Mouse (Mus musculus) limb, embryonic 14.5 days (tissue): ENCODE measurements around the gene Usp19. TPM values are rescaled to one million over a fixed set of nuclear protein-coding genes. Genes with fewer than 3 reads are reported as not detected.
A peak's percentile ranks its signal among the peaks of the same experiment; 100 is the strongest.

Experiments used
- ATAC-seq: fragments of 200-750 bp; cut with Nextera tagmentation; 2 replicates; pipeline ENCODE4 v1.8.0; 2017; ENCODE audit warnings: low read depth, moderate number of reproducible peaks, moderate TSS enrichment; ENCODE audit not compliant: low FRiP score
- DNase-seq: peaks from one replicate; pipeline ENCODE4 v3.0.0-alpha.2; 2015; ENCODE audit warnings: low spot score
- H3K27ac ChIP-seq: fragments of 300-500 bp; sonication (generic); replicated peaks from 2 replicates; pipeline ENCODE4 v1.5.1; 2014; ENCODE audit warnings: low read depth, mild to moderate bottlenecking, low read length, moderate library complexity, mixed read lengths
- H3K27me3 ChIP-seq: fragments of 300-500 bp; sonication (generic); 2 replicates; pipeline ENCODE4 v1.6.1; 2014; ENCODE audit warnings: low read length, mixed read lengths; ENCODE audit not compliant: control insufficient read depth, insufficient read depth
- H3K36me3 ChIP-seq: fragments of 300-500 bp; sonication (generic); 2 replicates; pipeline ENCODE4 v1.6.1; 2014; ENCODE audit warnings: mild to moderate bottlenecking, low read length, moderate library complexity, mixed read lengths; ENCODE audit not compliant: control insufficient read depth, insufficient read depth
- H3K4me1 ChIP-seq: fragments of 300-500 bp; sonication (generic); 2 replicates; pipeline ENCODE4 v1.6.1; 2014; ENCODE audit warnings: antibody characterized with exemption, low read length, mixed read lengths; ENCODE audit not compliant: control insufficient read depth, insufficient read depth
- H3K4me2 ChIP-seq: fragments of 300-500 bp; sonication (generic); replicated peaks from 2 replicates; pipeline ENCODE4 v1.6.1; 2014; ENCODE audit warnings: low read depth, mild to moderate bottlenecking, low read length, moderate library complexity; ENCODE audit not compliant: severe bottlenecking
- H3K4me3 ChIP-seq: fragments of 300-500 bp; sonication (generic); replicated peaks from 2 replicates; pipeline ENCODE4 v1.5.1; 2014; ENCODE audit warnings: low read length
- H3K9ac ChIP-seq: fragments of 300-500 bp; sonication (generic); 2 replicates; pipeline ENCODE4 v1.6.1; 2014; ENCODE audit warnings: mild to moderate bottlenecking, low read depth, low read length, moderate library complexity; ENCODE audit not compliant: severe bottlenecking
- H3K9me3 ChIP-seq: fragments of 300-500 bp; sonication (generic); 2 replicates; pipeline ENCODE4 v1.6.1; 2016; ENCODE audit warnings: low read length; ENCODE audit not compliant: control insufficient read depth
- POLR2A ChIP-seq: fragments of 200-500 bp; IDR thresholded peaks from 2 replicates; pipeline ENCODE4 v1.8.0; 2012; ENCODE audit warnings: inconsistent platforms, mild to moderate bottlenecking, moderate library complexity, borderline replicate concordance; ENCODE audit not compliant: insufficient read depth, insufficient read length; ENCODE audit errors: extremely low read depth
- WGBS: fragments of 180-500 bp; shearing (Covaris S2); extraction: QIAGEN DNeasy Blood & Tissue Kit; methylation state at CpG from one replicate; pipeline ENCODE4 v1.1.7; 2014; 5-methylcytosine and 5-hydroxymethylcytosine counted together
- polyA plus RNA-seq, 2 experiments: library from polyadenylated mRNA; depleted of rRNA in 1 of 2; stranded (reverse) in 1 of 2; unstranded in 1 of 2; fragments of >200 nt; fragmentation: Nextera tagmentation in 1 of 2; extraction: Ambion mirVana in 1 of 2; gene quantifications; 2 replicates each; pipeline versions ENCODE4 v1.2.1 to v1.2.3; 2012 to 2014

Gene Usp19
- polyA plus RNA-seq, 2 experiments = 59.3 to 160 TPM

DNA sequence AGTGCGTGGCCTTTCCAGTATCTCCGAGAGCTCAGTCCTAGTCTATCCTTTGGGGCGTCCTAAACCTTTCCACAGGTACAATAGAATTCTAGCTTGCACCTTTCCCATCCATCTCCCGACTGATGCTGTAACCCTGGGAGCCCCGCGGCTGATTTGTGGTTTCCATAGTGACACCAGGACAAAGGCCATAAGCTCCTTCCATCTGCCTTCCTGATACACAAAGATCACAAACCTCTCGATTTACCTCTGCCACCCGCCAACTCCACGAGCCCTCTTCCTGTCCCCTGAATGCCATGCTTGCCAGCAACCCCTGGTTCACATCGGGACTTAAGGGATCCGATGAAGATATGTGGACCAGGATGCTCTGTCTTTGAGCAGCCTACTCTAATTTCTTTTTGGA is 11.2 kb upstream of the Usp19 start:
- Histone ChIP-seq H3K4me2 (peak overlapping the region; percentile 95), H3K9me3 (no peaks in the 10 kb centered on the region), H3K36me3 (peaks cover 34% of the 10 kb centered on the region), H3K4me1 (peaks cover 14% of the 10 kb centered on the region), H3K9ac (0 out of 2 replicates have a peak overlapping the region, but pooled peaks have one; percentile 67), H3K27ac (peak overlapping the region; percentile 87), H3K27me3 (no peaks in the 10 kb centered on the region), H3K4me3 (peak overlapping the region; percentile 69)
- DNase-seq (no peak), ATAC-seq (0 out of 2 replicates have a peak, but pooled peaks have one; percentile 3)
- no peak for TF ChIP-seq POLR2A
- 41% methylated on average over 11 of the region's 11 CpGs for WGBS

DNA sequence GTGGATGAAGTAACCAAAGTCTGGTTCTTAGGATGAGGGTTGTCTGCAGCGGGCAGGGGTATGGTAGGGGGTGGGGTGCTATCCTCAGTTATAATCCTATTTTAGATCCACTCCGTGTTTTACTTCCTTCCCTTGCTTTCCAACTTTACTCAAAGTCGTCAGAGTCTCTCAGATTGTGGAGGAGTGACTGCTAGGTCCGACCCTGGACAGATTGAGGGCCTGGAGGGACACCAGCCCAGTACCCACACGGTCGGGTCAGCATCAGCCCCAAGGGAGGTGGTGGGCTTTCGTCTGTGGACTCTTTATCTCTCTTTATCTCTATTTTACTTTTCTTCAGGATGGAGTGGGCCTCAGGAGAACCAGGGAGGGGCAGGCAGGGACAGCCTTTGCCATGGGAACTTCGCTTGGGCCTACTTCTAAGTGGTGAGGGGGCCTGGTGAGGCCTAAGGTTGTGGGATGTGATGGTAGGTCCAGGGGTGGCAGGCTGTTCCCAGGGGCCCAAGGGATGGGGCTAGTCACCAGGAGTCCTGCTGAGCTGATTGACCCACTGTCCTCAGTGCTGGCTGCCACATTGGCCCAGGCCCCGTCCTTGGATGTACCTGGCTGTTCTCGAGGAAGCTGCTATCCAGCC is 10.6 kb upstream of the Usp19 start, which contains the start of gene Lamb2:
Gene Lamb2, plus strand, starts transcription at position 16 of the 631 bp plus-strand sequence.
- H3K4me3 ChIP-seq = peak within 1 kb of the TSS; percentile 69
- peak; percentile 82 for ATAC-seq
- TF ChIP-seq POLR2A = 0 out of 2 replicates have a peak, but pooled peaks have one; percentile 18
- H3K4me1 ChIP-seq = peaks cover 14% of the 10 kb centered on the region
- H3K4me2 ChIP-seq = peak within 1 kb of the TSS; percentile 95
- peaks cover 39% of the 10 kb centered on the region for H3K36me3 ChIP-seq
- peak; percentile 93 for DNase-seq
- H3K9ac ChIP-seq = peak within 1 kb of the TSS; percentile 83
- no peaks in the 10 kb centered on the region for H3K9me3 ChIP-seq
- no peaks in the 10 kb centered on the region for H3K27me3 ChIP-seq
- 10% methylated on average over 10 of the region's 10 CpGs for WGBS
- H3K27ac ChIP-seq = peak within 1 kb of the TSS; percentile 87

DNA sequence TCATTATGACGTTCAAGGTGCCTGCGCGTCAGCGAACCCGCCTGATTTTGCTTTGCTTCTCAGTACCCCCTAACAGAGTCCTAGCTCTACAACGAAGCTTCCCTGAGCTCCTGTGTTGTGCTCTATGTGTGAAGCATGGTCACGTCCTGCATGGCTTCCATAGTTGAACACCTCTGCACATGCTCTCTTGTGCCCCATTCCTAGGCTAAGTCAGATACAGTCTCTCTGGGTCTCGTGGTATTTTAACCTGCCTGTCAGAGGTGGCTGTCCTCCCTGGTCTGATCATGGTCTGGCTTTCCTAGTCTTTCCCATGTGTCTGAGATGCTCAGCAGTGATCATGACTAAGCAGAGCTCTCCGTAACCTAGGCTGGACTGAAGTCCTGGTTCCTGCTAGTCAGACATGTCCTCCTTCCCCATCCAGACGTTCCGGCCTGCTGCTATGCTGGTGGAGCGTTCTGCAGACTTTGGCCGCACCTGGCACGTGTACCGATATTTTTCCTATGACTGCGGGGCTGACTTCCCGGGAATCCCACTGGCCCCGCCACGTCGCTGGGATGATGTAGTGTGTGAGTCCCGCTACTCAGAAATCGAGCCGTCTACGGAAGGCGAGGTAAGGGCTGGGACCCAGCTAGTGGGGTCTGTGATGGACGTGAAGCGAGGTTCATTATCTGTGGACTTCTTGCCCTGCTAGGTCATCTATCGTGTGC is 9.4 kb upstream of the Usp19 start:
- H3K9me3 ChIP-seq = no peaks in the 10 kb centered on the region
- peaks cover 50% of the 10 kb centered on the region for H3K36me3 ChIP-seq
- no peak overlapping the region for H3K27ac ChIP-seq
- ATAC-seq (no peak), DNase-seq (no peak)
- peak overlapping the region; percentile 95 for H3K4me2 ChIP-seq
- TF ChIP-seq POLR2A = no peak
- peak overlapping the region; percentile 83; the same call in 1 of the 2 replicates for H3K9ac ChIP-seq
- WGBS = 89% methylated on average over 28 of the region's 28 CpGs
- H3K4me3 ChIP-seq = peak overlapping the region; percentile 69
- no peaks in the 10 kb centered on the region for H3K27me3 ChIP-seq
- H3K4me1 ChIP-seq = peaks cover 14% of the 10 kb centered on the region

DNA sequence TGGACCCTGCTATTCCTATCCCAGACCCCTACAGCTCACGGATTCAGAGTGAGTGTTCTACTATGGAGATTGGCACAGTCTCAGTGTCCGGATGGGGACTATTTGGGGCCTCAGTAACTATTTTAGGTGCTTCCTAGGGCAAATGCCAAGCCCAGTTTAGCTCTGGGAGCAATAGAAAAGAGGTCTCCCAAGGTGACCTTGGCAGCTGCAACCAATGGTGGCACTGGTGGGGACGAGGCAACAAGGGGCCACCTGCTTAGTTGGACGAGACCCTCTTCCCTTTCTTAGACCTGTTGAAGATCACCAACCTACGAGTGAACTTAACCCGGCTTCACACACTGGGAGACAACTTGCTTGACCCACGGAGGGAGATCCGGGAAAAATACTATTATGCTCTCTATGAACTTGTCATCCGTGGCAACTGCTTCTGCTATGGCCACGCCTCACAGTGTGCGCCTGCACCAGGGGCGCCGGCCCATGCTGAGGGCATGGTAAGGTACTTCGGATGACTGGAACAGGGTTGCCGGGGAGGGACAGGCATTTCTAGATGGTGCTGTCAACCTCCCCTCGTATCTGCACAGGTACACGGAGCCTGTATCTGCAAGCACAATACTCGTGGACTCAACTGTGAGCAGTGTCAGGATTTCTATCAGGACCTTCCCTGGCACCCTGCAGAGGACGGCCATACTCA is 8.7 kb upstream of the Usp19 start:
- no peak for TF ChIP-seq POLR2A

More for the DNA sequence above, 8.7 kb upstream of the Usp19 start:
- Histone ChIP-seq H3K27ac (no peak overlapping the region), H3K27me3 (no peaks in the 10 kb centered on the region), H3K9me3 (no peaks in the 10 kb centered on the region), H3K4me1 (peaks cover 14% of the 10 kb centered on the region), H3K4me2 (no peak overlapping the region), H3K36me3 (peaks cover 57% of the 10 kb centered on the region), H3K4me3 (no peak overlapping the region), H3K9ac (no peak overlapping the region)
- DNase-seq = no peak
- ATAC-seq = no peak
- WGBS = 91% methylated on average over 19 of the region's 19 CpGs
